Mouse (Mus musculus): ENCODE measurements around the gene Gm6169. TPM values are rescaled to one million over a fixed set of nuclear protein-coding genes. Genes with fewer than 3 reads are reported as not detected.

Gene Gm6169
- 2.3 and 3.5 TPM in 2 replicates for polyA plus RNA-seq (2015; fragmentation: Nextera tagmentation; extraction: Ambion mirVana)

GRCm38 (mm10) chr13:97099187-97099852 lies at the start of gene Gm6169:
TSS of gene Gm6169 (minus strand) at chr13:97099237.

GRCm38 (mm10) chr13:97137466-97138400 lies 38.7 kb upstream of the Gm6169 start, which contains the start of the genes Gfm2 and Nsa2:
TSS of gene Gfm2 (plus strand) at chr13:97137937.
TSS of gene Nsa2 (minus strand) at chr13:97137937.

GRCm38 (mm10) chr13:97066649-97067550 lies 32.1 kb downstream of the Gm6169 start, which contains the start of gene Fam169a:
TSS of gene Fam169a (plus strand) at chr13:97067286.

Other genes starting within 250 kb of the Gm6169 start
- gene Gcnt4, start 174.5 kb downstream of the Gm6169 start, polyA plus RNA-seq (2015; fragmentation: Nextera tagmentation; extraction: Ambion mirVana) = 0.14 and 0.29 TPM in 2 replicates
- 0.25 and 0.58 TPM in 2 replicates for gene 1700029F12Rik, start 64.9 kb downstream of the Gm6169 start, polyA plus RNA-seq (2015; fragmentation: Nextera tagmentation; extraction: Ambion mirVana)
- 2.1 and 2.4 TPM in 2 replicates for gene Fam169a, start 32.0 kb downstream of the Gm6169 start, polyA plus RNA-seq (2015; fragmentation: Nextera tagmentation; extraction: Ambion mirVana)
- gene Gfm2, start 38.7 kb upstream of the Gm6169 start, polyA plus RNA-seq (2015; fragmentation: Nextera tagmentation; extraction: Ambion mirVana) = 11.4 and 20.5 TPM in 2 replicates
- gene Nsa2, start 38.7 kb upstream of the Gm6169 start, polyA plus RNA-seq (2015; fragmentation: Nextera tagmentation; extraction: Ambion mirVana) = 62.2 and 73.0 TPM in 2 replicates
- gene Hexb, start 99.1 kb upstream of the Gm6169 start, polyA plus RNA-seq (2015; fragmentation: Nextera tagmentation; extraction: Ambion mirVana) = 39.2 and 42.9 TPM in 2 replicates
- 1.5 and 2.0 TPM in 2 replicates for gene Enc1, start 141.9 kb upstream of the Gm6169 start, polyA plus RNA-seq (2015; fragmentation: Nextera tagmentation; extraction: Ambion mirVana)